Mouse (Mus musculus): ENCODE measurements at regions not wholly inside any gene's neighbourhood (a gene's known extent, or its start where the extent isn't known, plus 50 kb on each side); places are given as distances from the start of the nearest gene placed in this dataset.

GRCm38 (mm10) chr12:54398080-54398479 lies 194.4 kb upstream of the Egln3 start:
- TF ChIP-seq CTCF (IDR thresholded peaks at IDR 0.05; ENCODE audit: low read depth) (no peak), EP300 (IDR thresholded peaks at IDR 0.05; ENCODE audit: low read depth) (no peak)
